Mouse (Mus musculus) thymus, postnatal 4 days (tissue): ENCODE data around the gene Gm9736.
"Not testable (repeated sequence)": the region's sequence is repeated elsewhere in the genome, so short reads cannot be mapped to it uniquely, and the experiment has no call there.

Experiments used
- DNase-seq: peaks from one replicate; pipeline ENCODE4 v3.0.0; 2021

Gene Gm9736

DNA sequence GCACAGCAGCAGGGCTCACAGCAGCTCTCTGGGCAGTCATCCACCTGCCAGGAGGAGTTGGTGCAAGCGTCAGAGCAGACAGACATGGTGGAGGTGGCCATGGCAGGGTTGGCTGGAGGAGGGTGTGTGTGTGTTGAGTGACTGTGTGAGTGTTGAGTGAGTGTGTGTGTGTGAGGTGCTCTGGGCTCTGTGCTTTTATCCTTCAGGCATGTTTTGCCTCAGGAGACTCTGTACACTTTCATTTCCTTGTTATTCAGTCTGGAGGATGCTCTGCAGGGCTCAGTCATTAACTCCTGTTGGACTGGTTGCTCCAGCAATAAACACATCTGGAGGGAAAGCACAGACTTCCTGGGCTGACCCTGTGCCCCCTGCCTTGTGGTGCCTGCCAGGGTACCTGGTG, at the start of gene Gm9736:
Gene Gm9736 (minus strand): TSS at position 101 of the 400 bp plus-strand sequence.
- DNase-seq = not testable (repeated sequence)

GRCm38 (mm10) chr10:77798921-77799508, 47.9 kb upstream of the Gm9736 start, which contains the start of gene Gm19668:
Gm19668 (minus strand) TSS chr10:77799133.
- no peak for DNase-seq

GRCm38 (mm10) chr10:77798164-77798920, 47.2 kb upstream of the Gm9736 start:
- DNase-seq = not testable (repeated sequence)

DNA sequence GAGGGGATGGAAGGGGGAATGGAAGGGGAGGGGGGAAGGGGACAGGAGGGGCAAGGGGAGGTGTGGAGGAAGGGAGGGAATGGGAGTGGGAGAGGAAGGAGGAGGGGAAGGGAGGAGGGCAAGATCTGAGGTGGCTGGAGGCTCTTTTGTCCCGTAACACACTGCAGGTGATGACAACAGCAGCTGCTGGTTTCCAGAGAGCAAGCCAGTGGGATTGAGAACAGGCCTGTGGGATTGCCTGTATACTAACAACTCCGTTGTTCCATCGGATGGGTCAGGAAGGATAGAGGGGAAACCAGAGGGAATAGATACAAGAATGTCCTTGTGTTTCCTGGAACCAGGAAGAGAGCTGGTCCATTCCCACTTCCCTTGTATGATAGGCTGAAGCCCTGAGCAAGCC, 46.5 kb upstream of the Gm9736 start:
- no peak for DNase-seq

GRCm38 (mm10) chr10:77794976-77795375, 43.8 kb upstream of the Gm9736 start, which contains the start of gene Gm9639:
Gm9639 (minus strand) TSS chr10:77795076.
- no peak for DNase-seq

- no peak for DNase-seq
Measured at GRCm38 (mm10) chr10:77788621-77789020, 37.5 kb upstream of the Gm9736 start.

DNA sequence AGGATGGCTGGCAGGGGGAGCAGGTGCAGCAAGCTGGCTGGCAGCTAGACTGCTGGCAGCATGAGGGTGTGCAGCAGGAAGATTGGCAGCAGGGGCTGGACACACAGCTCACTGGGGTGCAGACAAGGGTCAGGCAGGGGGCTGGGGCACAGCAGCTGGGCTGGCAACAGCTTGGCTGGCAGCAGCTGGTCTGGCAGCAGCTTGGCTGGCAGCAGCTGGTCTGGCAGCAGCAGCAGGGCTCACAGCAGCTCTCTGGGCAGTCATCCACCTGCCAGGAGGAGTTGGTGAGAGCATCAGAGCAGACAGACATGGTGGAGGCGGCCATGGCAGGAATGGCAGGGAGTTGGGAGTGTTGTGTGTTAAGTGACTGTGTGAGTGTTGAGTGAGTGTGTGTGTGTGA, 36.7 kb upstream of the Gm9736 start, which contains the start of gene Gm7137:
Gene Gm7137 (minus strand): TSS at position 325 of the 400 bp plus-strand sequence.
- not testable (repeated sequence) for DNase-seq

DNA sequence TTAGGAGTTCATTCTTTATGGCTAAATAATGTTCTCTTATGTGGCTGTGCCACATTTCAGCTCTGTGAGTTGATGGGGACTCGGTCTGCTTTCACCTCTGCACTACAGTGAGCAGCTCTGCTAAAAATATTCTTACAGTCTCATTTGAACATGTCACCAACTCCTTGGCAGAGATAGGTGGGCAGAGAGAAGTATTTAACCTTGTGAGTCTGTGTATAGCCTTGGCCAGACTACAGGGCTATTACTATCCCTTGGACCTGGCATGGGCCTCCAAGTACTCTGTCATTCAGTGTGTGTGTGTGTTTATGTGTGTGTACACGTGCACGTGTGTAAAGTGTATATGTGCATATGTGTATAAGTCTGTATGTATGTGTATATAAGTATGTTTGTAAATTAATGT, 32.2 kb upstream of the Gm9736 start:
- DNase-seq = not testable (repeated sequence)

DNA sequence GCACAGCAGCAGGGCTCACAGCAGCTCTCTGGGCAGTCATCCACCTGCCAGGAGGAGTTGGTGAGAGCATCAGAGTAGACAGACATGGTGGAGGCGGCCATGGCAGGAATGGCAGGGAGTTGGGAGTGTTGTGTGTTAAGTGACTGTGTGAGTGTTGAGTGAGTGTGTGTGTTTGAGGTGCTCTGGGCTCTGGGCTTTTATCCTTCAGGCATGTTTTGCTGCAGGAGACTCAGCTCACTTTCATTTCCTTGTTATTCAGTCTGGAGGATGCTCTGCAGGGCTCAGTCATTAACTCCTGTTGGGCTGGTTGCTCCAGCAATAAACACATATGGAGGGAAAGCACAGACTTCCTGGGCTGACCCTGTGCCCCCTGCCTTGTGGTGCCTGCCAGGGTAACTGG, 31.3 kb upstream of the Gm9736 start, which contains the start of gene Gm3250:
Gene Gm3250 (minus strand): TSS at position 101 of the 400 bp plus-strand sequence.
- DNase-seq = not testable (repeated sequence)

DNA sequence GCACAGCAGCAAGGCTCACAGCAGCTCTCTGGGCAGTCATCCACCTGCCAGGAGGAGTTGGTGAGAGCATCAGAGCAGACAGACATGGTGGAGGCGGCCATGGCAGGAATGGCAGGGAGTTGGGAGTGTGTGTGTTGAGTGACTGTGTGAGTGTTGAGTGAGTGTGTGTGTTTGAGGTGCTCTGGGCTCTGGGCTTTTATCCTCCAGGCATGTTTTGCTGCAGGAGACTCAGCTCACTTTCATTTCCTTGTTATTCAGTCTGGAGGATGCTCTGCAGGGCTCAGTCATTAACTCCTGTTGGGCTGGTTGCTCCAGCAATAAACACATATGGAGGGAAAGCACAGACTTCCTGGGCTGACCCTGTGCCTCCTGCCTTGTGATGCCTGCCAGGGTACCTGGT, 25.7 kb upstream of the Gm9736 start, which contains the start of gene Gm7138:
Gene Gm7138 (minus strand): TSS at position 101 of the 400 bp plus-strand sequence.
- not testable (repeated sequence) for DNase-seq

GRCm38 (mm10) chr10:77772142-77772541, 21.0 kb upstream of the Gm9736 start:
- DNase-seq = not testable (repeated sequence)

DNA sequence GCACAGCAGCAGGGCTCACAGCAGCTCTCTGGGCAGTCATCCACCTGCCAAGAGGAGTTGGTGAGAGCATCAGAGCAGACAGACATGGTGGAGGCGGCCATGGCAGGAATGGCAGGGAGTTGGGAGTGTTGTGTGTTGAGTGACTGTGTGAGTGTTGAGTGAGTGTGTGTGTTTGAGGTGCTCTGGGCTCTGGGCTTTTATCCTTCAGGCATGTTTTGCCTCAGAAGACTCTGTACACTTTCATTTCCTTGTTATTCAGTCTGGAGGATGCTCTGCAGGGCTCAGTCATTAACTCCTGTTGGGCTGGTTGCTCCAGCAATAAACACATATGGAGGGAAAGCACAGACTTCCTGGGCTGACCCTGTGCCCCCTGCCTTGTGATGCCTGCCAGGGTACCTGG, 20.1 kb upstream of the Gm9736 start, which contains the start of gene Gm3238:
Gene Gm3238 (minus strand): TSS at position 101 of the 400 bp plus-strand sequence.
- DNase-seq = not testable (repeated sequence)

GRCm38 (mm10) chr10:77769727-77770126, 18.6 kb upstream of the Gm9736 start:
- DNase-seq = no peak

DNA sequence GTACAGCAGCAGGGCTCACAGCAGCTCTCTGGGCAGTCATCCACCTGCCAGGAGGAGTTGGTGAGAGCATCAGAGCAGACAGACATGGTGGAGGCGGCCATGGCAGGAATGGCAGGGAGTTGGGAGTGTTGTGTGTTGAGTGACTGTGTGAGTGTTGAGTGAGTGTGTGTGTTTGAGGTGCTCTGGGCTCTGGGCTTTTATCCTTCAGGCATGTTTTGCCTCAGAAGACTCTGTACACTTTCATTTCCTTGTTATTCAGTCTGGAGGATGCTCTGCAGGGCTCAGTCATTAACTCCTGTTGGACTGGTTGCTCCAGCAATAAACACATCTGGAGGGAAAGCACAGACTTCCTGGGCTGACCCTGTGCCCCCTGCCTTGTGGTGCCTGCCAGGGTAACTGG, 8.4 kb upstream of the Gm9736 start, which contains the start of gene Gm3233:
Gene Gm3233 (minus strand): TSS at position 101 of the 400 bp plus-strand sequence.
- DNase-seq = not testable (repeated sequence)

DNA sequence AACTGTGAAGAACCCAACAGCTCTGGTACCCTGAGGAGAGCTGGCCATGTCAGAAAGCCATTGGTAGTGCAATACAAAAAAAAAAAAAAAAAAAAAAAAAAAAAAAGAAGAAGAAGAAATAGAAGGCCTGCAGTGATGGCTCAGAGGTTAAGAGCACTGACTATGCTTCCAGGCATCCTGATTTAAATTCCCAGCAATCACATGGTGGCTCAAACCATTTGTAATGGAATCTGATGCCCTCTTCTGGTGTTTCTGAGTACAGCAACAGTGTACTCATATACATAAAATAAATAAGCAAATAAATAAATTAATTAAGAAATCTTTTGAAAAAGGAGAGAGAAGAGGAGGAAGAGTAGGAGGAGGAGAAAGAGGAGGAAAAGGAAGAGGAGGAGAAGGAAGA, 2.3 kb upstream of the Gm9736 start:
- no peak for DNase-seq

- DNase-seq = not testable (repeated sequence)
Measured at GRCm38 (mm10) chr10:77752312-77752711, 1.2 kb upstream of the Gm9736 start.

GRCm38 (mm10) chr10:77750686-77751085, 468 bp downstream of the Gm9736 start:
- DNase-seq = not testable (repeated sequence)

- DNase-seq = not testable (repeated sequence)
Measured at GRCm38 (mm10) chr10:77741924-77742688, 9.0 kb downstream of the Gm9736 start, which contains the start of gene Gm18596. Gm18596 (minus strand) TSS chr10:77742638.

DNA sequence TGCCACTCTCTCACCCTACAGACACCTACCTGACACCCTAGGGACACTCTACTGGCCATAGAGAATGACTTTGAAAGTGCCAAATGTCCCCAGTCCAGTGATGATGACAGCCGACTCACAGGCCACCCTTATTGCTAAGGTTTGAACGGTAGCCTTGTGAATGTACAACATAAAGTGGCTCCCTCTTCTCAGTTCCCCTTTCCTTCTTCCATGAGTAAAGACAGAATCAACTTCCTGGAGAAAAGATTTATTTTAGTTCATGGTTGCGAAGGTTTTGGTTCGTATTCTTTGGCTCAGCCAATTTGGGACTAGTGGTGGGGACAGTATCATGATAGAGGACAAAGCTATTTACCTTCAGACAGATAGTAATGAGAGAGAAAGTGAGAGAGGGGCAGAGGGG, 12.2 kb downstream of the Gm9736 start:
- no peak for DNase-seq

- no peak for DNase-seq
Measured at GRCm38 (mm10) chr10:77735928-77736327, 15.2 kb downstream of the Gm9736 start.

- DNase-seq = peak; percentile 55
Measured at GRCm38 (mm10) chr10:77729241-77729640, 21.9 kb downstream of the Gm9736 start.

- no peak for DNase-seq
Measured at GRCm38 (mm10) chr10:77728280-77728679, 22.9 kb downstream of the Gm9736 start.

DNA sequence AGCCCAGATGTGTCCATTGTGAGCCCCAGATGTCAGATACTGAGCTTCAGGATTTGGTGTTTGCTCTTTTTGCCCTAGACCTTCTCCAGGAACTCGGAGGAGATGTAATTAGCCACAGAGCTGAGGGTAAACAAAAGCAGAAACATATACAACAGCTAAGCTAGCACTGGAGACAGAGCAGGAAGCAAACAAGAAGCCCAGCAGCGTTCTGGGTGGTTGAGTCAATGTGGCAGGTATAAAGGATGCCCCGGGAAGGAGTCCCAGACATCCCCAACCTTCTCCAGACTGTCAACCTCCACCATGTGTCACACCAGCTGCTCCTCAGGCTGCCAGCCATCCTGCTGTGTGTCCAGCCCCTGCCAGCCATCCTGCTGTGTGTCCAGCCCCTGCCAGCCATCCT, 25.0 kb downstream of the Gm9736 start, which contains the start of gene Gm10100:
Gene Gm10100 (plus strand): TSS at position 301 of the 400 bp plus-strand sequence.
- DNase-seq = no peak
